Mouse (Mus musculus) liver, postnatal 0 days (tissue): ENCODE results near the gene Agmat.

Experiments
- CTCF ChIP-seq: sonication (generic); IDR thresholded peaks from 2 replicates; pipeline ENCODE4 v1.5.1; 2016; ENCODE audit warnings: antibody characterized with exemption, low read depth
- EP300 ChIP-seq: IDR thresholded peaks from 2 replicates; pipeline ENCODE4 v1.6.1; 2016; ENCODE audit warnings: antibody characterized with exemption, low read depth, mild to moderate bottlenecking

GRCm38 (mm10) chr4:141767353-141768036, 21.0 kb downstream of the Agmat start:
- TF ChIP-seq CTCF (no peak), EP300 (0 out of 2 replicates have a peak, but pooled peaks have one; percentile 50)
